Mouse (Mus musculus) hindbrain, embryonic 11.5 days (tissue): ENCODE measurements around the gene Eng. TPM values are rescaled to one million over a fixed set of nuclear protein-coding genes. Genes with fewer than 3 reads are reported as not detected.
A peak's percentile ranks its signal among the peaks of the same experiment; 100 is the strongest.

ENCODE experiments used
- ATAC-seq: fragments of 200-750 bp; cut with Nextera tagmentation; 2 replicates; pipeline ENCODE4 v1.8.0; 2017; ENCODE audit warnings: mild to moderate bottlenecking, moderate TSS enrichment, moderate library complexity; ENCODE audit not compliant: low FRiP score
- DNase-seq: peaks from one replicate; pipeline ENCODE4 v3.0.0-alpha.2; 2015; ENCODE audit warnings: low spot score
- H3K27ac ChIP-seq: fragments of 300-500 bp; sonication (generic); 2 replicates; pipeline ENCODE4 v1.5.1; 2014; ENCODE audit warnings: mild to moderate bottlenecking, low read depth, low read length
- H3K27me3 ChIP-seq: fragments of 300-500 bp; sonication (generic); 2 replicates; pipeline ENCODE4 v1.6.1; 2014; ENCODE audit warnings: mild to moderate bottlenecking, low read length, moderate library complexity, mixed read lengths; ENCODE audit not compliant: control insufficient read depth, insufficient read depth
- H3K36me3 ChIP-seq: fragments of 300-500 bp; sonication (generic); 2 replicates; pipeline ENCODE4 v1.6.1; 2014; ENCODE audit warnings: mild to moderate bottlenecking, low read length, moderate library complexity, mixed read lengths; ENCODE audit not compliant: control insufficient read depth, insufficient read depth
- H3K4me1 ChIP-seq: fragments of 300-500 bp; sonication (generic); replicated peaks from 2 replicates; pipeline ENCODE4 v1.6.1; 2014; ENCODE audit warnings: low read length, mixed read lengths; ENCODE audit not compliant: control insufficient read depth, insufficient read depth
- H3K4me2 ChIP-seq: fragments of 300-500 bp; sonication (generic); replicated peaks from 2 replicates; pipeline ENCODE4 v1.6.1; 2014; ENCODE audit warnings: mild to moderate bottlenecking, low read depth, low read length
- H3K4me3 ChIP-seq: fragments of 300-500 bp; sonication (generic); 2 replicates; pipeline ENCODE4 v1.5.1; 2014; ENCODE audit warnings: low read depth, low read length
- H3K9ac ChIP-seq: fragments of 300-500 bp; sonication (generic); 2 replicates; pipeline ENCODE4 v1.6.1; 2014; ENCODE audit warnings: low read depth, low read length
- H3K9me3 ChIP-seq: fragments of 300-500 bp; sonication (generic); 2 replicates; pipeline ENCODE4 v1.6.1; 2016; ENCODE audit warnings: low read length; ENCODE audit not compliant: control insufficient read depth
- WGBS: fragments of 180-500 bp; shearing (Covaris S2); extraction: QIAGEN DNeasy Blood & Tissue Kit; methylation state at CpG from one replicate; pipeline ENCODE4 v1.1.7; 2014; 5-methylcytosine and 5-hydroxymethylcytosine counted together
- polyA plus RNA-seq: library from polyadenylated mRNA; unstranded; fragments of >200 nt; fragmentation: Nextera tagmentation; extraction: Ambion mirVana; gene quantifications from 2 replicates; pipeline ENCODE4 v1.2.1, GENCODE M21; 2014

Eng gene
- polyA plus RNA-seq, 1 experiment from 2014 or later, result 23.1 TPM

DNA sequence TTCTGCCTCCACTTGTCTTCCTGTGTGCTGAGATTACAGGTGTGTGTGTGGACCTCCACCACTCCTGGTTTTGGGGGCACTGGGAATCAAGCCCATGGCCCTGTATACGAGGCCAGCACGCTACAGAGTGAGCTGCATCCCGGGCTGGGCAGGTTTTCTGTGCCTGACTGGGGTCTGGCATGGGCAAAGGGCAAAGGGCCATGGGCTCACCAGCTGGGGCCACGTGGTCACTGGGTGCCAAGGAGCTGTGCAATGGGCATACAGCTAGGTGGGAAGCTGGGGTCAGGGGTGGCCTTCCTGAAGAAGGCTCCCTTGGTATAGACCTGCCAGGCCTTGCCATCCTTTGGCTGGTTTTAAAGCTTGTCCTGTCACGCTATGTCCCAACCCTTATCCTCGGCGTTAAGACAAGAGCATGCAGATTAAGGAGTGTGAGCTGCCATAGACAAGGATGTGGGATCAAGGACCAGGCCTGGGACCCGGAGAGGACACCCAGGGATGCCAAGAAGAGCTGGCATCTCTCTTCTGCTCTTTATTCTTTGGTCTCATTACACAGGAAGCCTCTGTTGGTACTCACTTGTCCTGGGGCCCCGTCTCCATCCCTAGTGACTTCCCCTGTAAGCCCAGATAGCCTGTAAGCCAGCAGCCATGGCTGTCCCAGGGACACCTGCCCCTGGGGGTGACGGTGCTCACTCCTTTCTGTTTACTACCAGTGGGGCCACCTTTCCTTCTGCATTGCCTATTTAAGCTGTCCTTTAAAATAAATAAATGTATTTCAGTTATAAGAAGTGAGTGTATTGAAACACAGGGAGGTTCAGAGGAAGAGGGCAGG, 11.9 kb upstream of the Eng start:
- ATAC-seq (no peak), DNase-seq (no peak)
- no peak overlapping the region for H3K4me2 ChIP-seq
- no peaks in the 10 kb centered on the region for H3K27me3 ChIP-seq
- no peak overlapping the region for H3K9ac ChIP-seq
- 85% methylated on average over 10 of the region's 10 CpGs for WGBS
- H3K4me1 ChIP-seq, result peaks cover 7% of the 10 kb centered on the region
- H3K9me3 ChIP-seq, result no peaks in the 10 kb centered on the region
- H3K36me3 ChIP-seq, result no peaks in the 10 kb centered on the region
- H3K4me3 ChIP-seq, result no peak overlapping the region
- H3K27ac ChIP-seq, result no peak overlapping the region

DNA sequence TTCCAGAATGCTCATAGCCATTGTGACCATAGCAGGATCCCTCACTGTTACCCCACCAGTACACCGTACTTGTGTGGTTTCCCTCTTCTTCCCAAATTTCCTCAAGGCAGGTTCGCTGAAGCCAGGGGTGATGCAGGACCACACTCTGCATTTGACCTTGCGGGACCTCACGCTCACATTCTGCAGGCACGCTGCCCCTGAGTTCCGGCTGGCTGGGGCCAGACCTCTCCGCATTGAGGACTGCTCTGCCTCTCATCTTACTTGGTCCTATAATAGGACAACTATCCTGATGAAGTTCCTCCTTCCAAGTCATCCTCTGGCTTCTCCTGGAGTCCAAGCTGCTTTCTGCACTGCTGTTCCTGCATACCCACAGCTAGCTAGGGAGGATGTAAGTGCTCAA, 9.8 kb upstream of the Eng start:
- Histone ChIP-seq H3K27me3 (no peaks in the 10 kb centered on the region), H3K27ac (no peak overlapping the region), H3K9ac (no peak overlapping the region), H3K36me3 (no peaks in the 10 kb centered on the region), H3K4me3 (no peak overlapping the region), H3K4me1 (peaks cover 7% of the 10 kb centered on the region), H3K9me3 (no peaks in the 10 kb centered on the region), H3K4me2 (no peak overlapping the region)
- 79% methylated on average over 7 of the region's 7 CpGs for WGBS
- no peak for ATAC-seq
- no peak for DNase-seq

DNA sequence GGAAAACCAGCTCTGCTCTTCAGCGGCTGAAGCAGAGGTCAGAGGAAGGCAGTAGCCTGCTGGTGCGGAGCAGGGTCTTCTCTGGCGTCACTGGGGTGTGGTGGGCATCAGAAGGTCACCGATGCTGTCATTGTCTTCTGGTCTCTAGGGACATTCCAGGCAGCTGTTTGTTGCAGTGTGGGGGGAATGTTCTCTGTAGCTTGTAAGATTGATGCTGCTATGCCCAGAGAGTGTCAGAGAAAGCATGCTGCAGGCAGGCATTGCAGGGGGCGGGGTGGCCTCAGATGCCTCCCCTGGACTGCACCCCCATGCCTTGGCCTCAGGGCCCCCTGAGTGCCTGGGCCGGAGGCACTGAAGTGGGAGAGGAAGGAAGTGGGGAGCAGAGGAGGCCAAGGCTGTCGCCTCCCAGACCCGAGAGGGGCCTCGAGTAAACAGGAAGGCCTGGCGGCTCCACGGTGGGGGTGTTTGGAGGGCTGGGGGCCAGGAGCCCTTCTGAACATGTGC, 8.6 kb upstream of the Eng start:
- H3K36me3 ChIP-seq, result no peaks in the 10 kb centered on the region
- H3K9me3 ChIP-seq, result no peaks in the 10 kb centered on the region
- no peak overlapping the region for H3K4me3 ChIP-seq
- no peaks in the 10 kb centered on the region for H3K27me3 ChIP-seq
- no peak overlapping the region for H3K4me2 ChIP-seq
- 40% methylated on average over 11 of the region's 11 CpGs for WGBS
- no peak for DNase-seq
- peak overlapping the region; percentile 10; the same call in 1 of the 2 replicates for H3K27ac ChIP-seq
- H3K9ac ChIP-seq, result peak overlapping the region; percentile 31; the same call in 1 of the 2 replicates
- peak; percentile 17; the same call in 1 of the 2 replicates for ATAC-seq
- peaks cover 7% of the 10 kb centered on the region for H3K4me1 ChIP-seq

DNA sequence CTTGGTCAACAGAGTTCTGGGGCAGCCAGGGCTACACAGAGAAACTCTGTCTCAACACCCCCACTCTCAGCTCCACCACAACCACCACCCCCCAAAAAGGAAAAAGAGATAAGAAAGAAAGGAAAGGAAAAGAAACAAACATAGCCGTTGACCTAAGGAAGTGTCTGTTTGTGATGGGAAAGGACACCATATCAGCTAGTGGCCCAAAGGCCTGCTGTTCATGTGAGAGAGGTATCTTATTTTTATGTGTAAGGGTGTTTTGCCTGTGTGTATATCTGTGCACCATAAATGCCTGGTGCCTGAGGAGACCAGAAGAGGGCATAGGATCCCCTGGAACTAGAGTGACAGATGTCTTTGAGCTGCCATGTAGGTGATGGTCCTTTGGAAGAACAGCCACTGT, 6.8 kb upstream of the Eng start:
- no peak for ATAC-seq
- Histone ChIP-seq H3K9ac (no peak overlapping the region), H3K4me1 (peaks cover 7% of the 10 kb centered on the region), H3K4me2 (no peak overlapping the region), H3K27me3 (no peaks in the 10 kb centered on the region), H3K4me3 (no peak overlapping the region), H3K9me3 (no peaks in the 10 kb centered on the region), H3K27ac (no peak overlapping the region), H3K36me3 (no peaks in the 10 kb centered on the region)
- whole genome bisulfite sequencing, result 80% methylated on average over 1 of the region's 1 CpGs
- no peak for DNase-seq

DNA sequence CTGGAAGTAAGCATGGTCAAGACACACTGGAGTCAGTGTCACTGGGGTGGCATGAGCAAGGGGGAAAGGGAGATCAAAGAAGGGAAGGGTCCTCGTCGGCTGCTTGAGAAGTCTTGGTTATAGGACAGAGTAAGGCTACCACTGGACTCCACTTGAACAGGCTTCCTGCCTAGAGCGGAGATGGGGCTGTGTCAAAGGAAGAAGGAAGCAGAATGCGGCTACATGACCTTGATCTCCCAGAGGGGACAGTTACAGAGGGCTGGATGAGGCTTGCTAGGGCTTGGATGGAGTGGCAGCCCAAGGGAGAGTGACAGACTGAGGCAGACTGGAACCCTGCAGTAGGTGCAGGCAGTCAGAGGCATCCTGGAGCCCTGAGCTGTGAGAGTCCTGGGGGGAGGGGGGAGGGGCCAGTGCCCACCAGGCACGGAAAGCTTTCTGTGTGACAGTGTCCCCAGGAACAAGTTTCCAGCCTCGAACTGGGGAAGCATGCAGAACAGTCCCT, 5.8 kb upstream of the Eng start:
- 58% methylated on average over 6 of the region's 6 CpGs for WGBS

DNA sequence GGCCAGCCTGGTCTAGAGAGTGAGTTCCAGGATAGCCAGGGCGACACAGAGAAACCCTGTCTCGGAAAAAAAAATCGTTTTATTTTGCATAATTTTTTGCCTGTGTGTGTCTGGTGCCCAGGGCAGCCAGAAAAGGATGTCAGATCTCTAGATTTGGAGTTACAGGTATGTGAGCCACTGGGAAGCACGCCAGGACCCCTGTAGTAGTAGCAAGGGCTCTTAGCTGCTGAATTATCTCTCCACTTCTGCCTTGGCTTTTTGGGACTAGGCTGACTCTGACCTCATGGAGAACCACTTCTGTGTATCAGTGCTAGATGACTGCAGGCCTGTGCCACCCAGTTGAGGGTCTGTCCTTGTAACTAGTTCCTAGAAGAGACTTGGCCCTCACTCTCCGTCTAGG, 4.6 kb upstream of the Eng start:
- no peaks in the 10 kb centered on the region for H3K27me3 ChIP-seq
- peaks cover 7% of the 10 kb centered on the region for H3K4me1 ChIP-seq
- no peak overlapping the region for H3K9ac ChIP-seq
- DNase-seq (no peak), ATAC-seq (no peak)
- H3K9me3 ChIP-seq, result no peaks in the 10 kb centered on the region
- H3K36me3 ChIP-seq, result no peaks in the 10 kb centered on the region
- no peak overlapping the region for H3K4me3 ChIP-seq
- H3K4me2 ChIP-seq, result no peak overlapping the region
- 87% methylated on average over 5 of the region's 5 CpGs for WGBS
- H3K27ac ChIP-seq, result no peak overlapping the region

More for the DNA sequence above, 5.8 kb upstream of the Eng start:
- Histone ChIP-seq H3K9ac (no peak overlapping the region), H3K27ac (no peak overlapping the region), H3K4me1 (peaks cover 7% of the 10 kb centered on the region), H3K9me3 (no peaks in the 10 kb centered on the region), H3K27me3 (no peaks in the 10 kb centered on the region), H3K4me3 (no peak overlapping the region), H3K36me3 (no peaks in the 10 kb centered on the region), H3K4me2 (no peak overlapping the region)
- ATAC-seq (no peak), DNase-seq (no peak)

DNA sequence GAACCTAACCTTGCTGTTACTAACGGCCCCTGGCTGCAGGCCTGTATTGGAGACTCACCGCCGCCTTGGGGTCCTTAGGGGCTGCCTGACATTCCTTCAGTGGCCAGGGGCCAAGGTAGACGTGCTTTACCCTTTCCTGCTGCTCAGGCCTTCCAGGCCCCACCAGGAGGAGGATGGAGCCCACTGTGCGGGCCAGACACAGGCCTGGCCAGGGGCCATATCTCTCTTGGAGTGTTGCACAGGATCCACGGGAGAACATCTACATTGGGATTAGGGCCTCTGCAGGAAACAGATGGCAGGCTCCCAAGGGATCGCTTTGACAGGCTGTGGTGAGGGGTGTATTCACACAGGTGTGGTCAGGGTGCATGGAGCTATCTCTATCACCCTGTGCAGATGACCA, 3.6 kb upstream of the Eng start:
- H3K9ac ChIP-seq, result no peak overlapping the region
- H3K27me3 ChIP-seq, result no peaks in the 10 kb centered on the region
- no peaks in the 10 kb centered on the region for H3K36me3 ChIP-seq
- ATAC-seq (no peak), DNase-seq (no peak)
- H3K4me3 ChIP-seq, result no peak overlapping the region
- H3K4me1 ChIP-seq, result peaks cover 5% of the 10 kb centered on the region
- H3K27ac ChIP-seq, result no peak overlapping the region
- WGBS, result 69% methylated on average over 7 of the region's 7 CpGs
- no peaks in the 10 kb centered on the region for H3K9me3 ChIP-seq
- no peak overlapping the region for H3K4me2 ChIP-seq

DNA sequence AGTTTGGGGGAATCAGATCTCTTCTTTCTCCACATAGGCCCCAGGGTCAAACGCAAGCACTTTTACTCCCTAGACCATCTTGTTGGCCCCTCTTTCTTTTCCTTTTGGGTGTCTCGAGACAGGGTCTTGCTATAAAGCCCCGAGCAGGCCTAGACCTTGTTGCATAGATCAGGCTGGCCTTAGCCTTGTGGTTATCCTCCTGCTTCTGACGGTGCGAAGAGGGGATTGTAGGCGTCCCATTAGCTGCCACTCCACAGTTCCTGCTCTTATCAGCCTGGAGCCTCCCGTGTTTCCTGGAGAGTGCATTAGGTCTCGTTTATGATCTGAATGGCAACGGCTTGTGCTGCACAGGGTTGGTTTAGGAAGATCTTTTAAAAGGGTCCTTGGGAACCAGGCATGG, 2.3 kb upstream of the Eng start:
- H3K4me2 ChIP-seq, result no peak overlapping the region
- H3K4me1 ChIP-seq, result 0 out of 2 replicates have a peak, but pooled peaks cover 2% of the 10 kb centered on the region
- H3K36me3 ChIP-seq, result no peaks in the 10 kb centered on the region
- H3K27ac ChIP-seq, result no peak overlapping the region
- H3K4me3 ChIP-seq, result no peak overlapping the region
- WGBS, result 80% methylated on average over 9 of the region's 9 CpGs
- H3K9me3 ChIP-seq, result no peaks in the 10 kb centered on the region
- ATAC-seq (no peak), DNase-seq (no peak)
- H3K27me3 ChIP-seq, result no peaks in the 10 kb centered on the region
- no peak overlapping the region for H3K9ac ChIP-seq
